Mouse (Mus musculus) liver, adult 2 months (tissue): Measurements from ENCODE around the gene Ltbp2. TPM values are rescaled to one million over a fixed set of nuclear protein-coding genes. Genes with fewer than 3 reads are reported as not detected.

ENCODE experiments used
- DNase-seq: peaks from one replicate; pipeline ENCODE4 v3.0.0-alpha.2; 2011; ENCODE audit warnings: low read depth, low spot score; ENCODE audit errors: extremely low read depth
- H3K27ac ChIP-seq: fragments of 200-500 bp; replicated peaks from 2 replicates; pipeline ENCODE4 v1.5.1; 2012; ENCODE audit warnings: low read depth, mild to moderate bottlenecking, control low read depth, inconsistent platforms, low read length; ENCODE audit not compliant: insufficient read depth
- H3K27me3 ChIP-seq: fragments of 200-500 bp; 2 replicates; pipeline ENCODE4 v1.6.1; 2012; ENCODE audit warnings: mild to moderate bottlenecking, moderate library complexity, low read length, inconsistent platforms; ENCODE audit not compliant: control insufficient read depth, insufficient read depth
- H3K36me3 ChIP-seq: fragments of 200-500 bp; 2 replicates; pipeline ENCODE4 v1.6.1; 2012; ENCODE audit warnings: low read length, inconsistent platforms; ENCODE audit not compliant: control insufficient read depth, insufficient read depth
- H3K4me1 ChIP-seq: fragments of 200-500 bp; 2 replicates; pipeline ENCODE4 v1.6.1; 2011; ENCODE audit warnings: low read length; ENCODE audit not compliant: control insufficient read depth, insufficient read depth
- H3K4me3 ChIP-seq: fragments of 200-500 bp; 2 replicates; pipeline ENCODE4 v1.5.1; 2011; ENCODE audit warnings: low read depth, mild to moderate bottlenecking, control low read depth, low read length, moderate library complexity; ENCODE audit not compliant: insufficient read depth
- H3K79me2 ChIP-seq: fragments of 200-500 bp; 2 replicates; pipeline ENCODE4 v1.6.1; 2012; ENCODE audit warnings: inconsistent platforms, mild to moderate bottlenecking, low read length, moderate library complexity; ENCODE audit not compliant: control insufficient read depth, insufficient read depth
- H3K9ac ChIP-seq: fragments of 200-500 bp; 2 replicates; pipeline ENCODE4 v1.6.1; 2012; ENCODE audit warnings: low read depth, mild to moderate bottlenecking, control low read depth, inconsistent platforms, low read length
- CTCF ChIP-seq: fragments of 200-500 bp; IDR thresholded peaks from 2 replicates; pipeline ENCODE4 v1.5.1; 2011; ENCODE audit warnings: low read depth, low read length, control low read depth
- POLR2A ChIP-seq: fragments of 200-500 bp; IDR thresholded peaks from 2 replicates; pipeline ENCODE4 v1.6.1; 2011; ENCODE audit warnings: low read length, control low read depth; ENCODE audit not compliant: insufficient read depth; ENCODE audit errors: extremely low read depth
- WGBS: fragments of 180-500 bp; shearing (Covaris S2); methylation state at CpG from one replicate; pipeline ENCODE4 v1.1.7; 2018; 5-methylcytosine and 5-hydroxymethylcytosine counted together
- polyA plus RNA-seq: library from polyadenylated mRNA; depleted of rRNA; stranded (reverse); fragments of >200 nt; gene quantifications from 2 replicates; pipeline ENCODE4 v1.2.3, GENCODE M21; 2012
- total RNA-seq: library from RNA; depleted of rRNA; stranded (reverse); fragments of >200 nt; gene quantifications from 2 replicates; pipeline ENCODE4 v1.2.3, GENCODE M21; 2014

Gene Ltbp2
- total and polyA plus RNA-seq, 2 experiments = 0.65 to 1.7 TPM

DNA sequence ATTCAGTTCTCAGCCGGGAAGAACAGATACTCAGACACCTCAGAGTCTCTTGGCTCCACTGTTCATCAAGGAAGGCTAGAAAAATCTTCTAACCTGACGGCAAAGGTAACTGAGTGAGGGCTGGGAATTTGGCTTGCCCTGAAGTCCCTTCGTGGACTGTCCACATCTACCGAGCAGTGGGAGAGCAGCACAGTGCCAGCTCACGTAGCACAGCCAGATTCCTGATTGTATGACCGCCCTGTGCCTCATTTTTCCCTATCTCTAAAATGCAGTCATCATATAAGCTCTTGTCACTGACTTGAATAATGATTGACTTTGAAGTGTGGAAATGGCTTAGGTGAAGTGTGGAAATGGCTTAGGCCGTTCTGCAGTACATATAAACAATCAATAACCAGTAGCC lies 28.1 kb upstream of the Ltbp2 start:
- no peak for DNase-seq
- Histone ChIP-seq H3K4me3 (no peak overlapping the region), H3K36me3 (no peaks in the 10 kb centered on the region), H3K79me2 (no peaks in the 10 kb centered on the region), H3K9ac (no peak overlapping the region), H3K27ac (no peak overlapping the region), H3K27me3 (no peaks in the 10 kb centered on the region), H3K4me1 (no peaks in the 10 kb centered on the region)
- no peak for TF ChIP-seq CTCF
- TF ChIP-seq POLR2A = no peak
- WGBS = 73% methylated on average over 7 of the region's 7 CpGs

DNA sequence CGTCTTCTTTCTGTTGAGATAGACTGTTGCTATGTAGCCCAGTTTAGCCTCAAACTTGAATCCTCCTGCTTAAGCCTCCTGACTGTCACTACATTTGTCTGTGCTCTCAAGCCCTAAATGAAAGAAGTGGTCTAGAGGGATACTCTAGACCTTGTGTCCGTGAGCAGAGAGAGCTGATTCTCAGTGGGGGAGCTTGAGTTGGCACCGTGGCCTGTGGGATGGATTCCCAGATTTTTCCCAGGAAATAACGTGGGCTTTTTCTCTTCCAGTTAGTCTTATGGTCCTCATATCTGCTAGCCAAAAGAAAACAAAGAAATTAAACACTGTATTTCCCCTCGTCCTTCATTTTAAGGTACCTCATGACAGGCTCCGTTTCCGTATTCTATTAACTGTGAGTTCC lies 24.0 kb upstream of the Ltbp2 start:
- DNase-seq = no peak
- Histone ChIP-seq H3K27me3 (no peaks in the 10 kb centered on the region), H3K9ac (no peak overlapping the region), H3K27ac (no peak overlapping the region), H3K79me2 (no peaks in the 10 kb centered on the region), H3K4me1 (no peaks in the 10 kb centered on the region), H3K36me3 (no peaks in the 10 kb centered on the region), H3K4me3 (no peak overlapping the region)
- TF ChIP-seq POLR2A = no peak
- no peak for TF ChIP-seq CTCF
- WGBS = 75% methylated on average over 7 of the region's 7 CpGs

DNA sequence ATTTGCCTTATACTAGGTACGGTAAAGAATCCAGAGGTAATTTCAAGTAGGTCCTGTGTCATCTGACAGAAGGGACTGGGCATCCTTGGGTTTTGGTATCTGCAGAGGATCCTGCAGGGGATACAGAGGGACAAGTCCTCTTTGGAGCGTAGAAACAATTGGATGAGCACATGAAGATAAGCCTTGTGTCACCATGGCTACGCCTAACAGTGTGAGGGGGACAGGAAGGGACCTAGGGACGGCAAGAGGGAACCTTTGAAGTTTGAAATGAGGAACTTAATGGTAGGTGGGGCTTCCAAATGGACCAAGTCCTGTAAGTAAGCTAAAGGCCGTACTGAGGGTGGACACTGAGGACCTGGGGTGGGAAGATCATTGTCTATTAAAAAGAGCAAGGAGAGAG lies 21.0 kb upstream of the Ltbp2 start:
- no peak for TF ChIP-seq CTCF
- no peak for TF ChIP-seq POLR2A
- Histone ChIP-seq H3K79me2 (no peaks in the 10 kb centered on the region), H3K4me3 (no peak overlapping the region), H3K27ac (no peak overlapping the region), H3K4me1 (no peaks in the 10 kb centered on the region), H3K9ac (no peak overlapping the region), H3K36me3 (no peaks in the 10 kb centered on the region), H3K27me3 (no peaks in the 10 kb centered on the region)
- DNase-seq = no peak
- WGBS = 69% methylated on average over 5 of the region's 5 CpGs

DNA sequence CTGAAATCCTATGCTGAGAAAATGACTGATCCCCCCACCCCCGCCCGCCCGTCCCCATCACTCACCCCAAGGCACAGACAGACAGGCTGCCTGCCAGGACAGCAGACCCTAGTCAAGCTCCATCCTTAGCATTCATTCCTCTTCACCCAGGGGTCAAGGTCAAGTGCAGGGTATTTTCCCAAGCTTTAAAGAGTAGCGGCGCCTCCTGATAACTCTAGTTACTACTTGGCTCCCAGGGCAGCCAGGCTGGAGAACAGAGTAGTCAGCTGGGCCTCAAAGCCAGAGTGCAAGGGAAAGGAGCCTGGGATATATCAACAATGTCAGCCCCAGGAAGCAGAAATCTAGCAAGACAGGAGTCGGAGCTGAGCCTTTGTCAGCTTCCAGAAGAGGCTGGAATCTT lies 19.9 kb upstream of the Ltbp2 start:
- Histone ChIP-seq H3K4me1 (no peaks in the 10 kb centered on the region), H3K9ac (no peak overlapping the region), H3K27me3 (no peaks in the 10 kb centered on the region), H3K79me2 (no peaks in the 10 kb centered on the region), H3K36me3 (no peaks in the 10 kb centered on the region), H3K4me3 (no peak overlapping the region), H3K27ac (no peak overlapping the region)
- WGBS = 81% methylated on average over 6 of the region's 6 CpGs
- TF ChIP-seq CTCF = no peak
- TF ChIP-seq POLR2A = no peak
- no peak for DNase-seq

DNA sequence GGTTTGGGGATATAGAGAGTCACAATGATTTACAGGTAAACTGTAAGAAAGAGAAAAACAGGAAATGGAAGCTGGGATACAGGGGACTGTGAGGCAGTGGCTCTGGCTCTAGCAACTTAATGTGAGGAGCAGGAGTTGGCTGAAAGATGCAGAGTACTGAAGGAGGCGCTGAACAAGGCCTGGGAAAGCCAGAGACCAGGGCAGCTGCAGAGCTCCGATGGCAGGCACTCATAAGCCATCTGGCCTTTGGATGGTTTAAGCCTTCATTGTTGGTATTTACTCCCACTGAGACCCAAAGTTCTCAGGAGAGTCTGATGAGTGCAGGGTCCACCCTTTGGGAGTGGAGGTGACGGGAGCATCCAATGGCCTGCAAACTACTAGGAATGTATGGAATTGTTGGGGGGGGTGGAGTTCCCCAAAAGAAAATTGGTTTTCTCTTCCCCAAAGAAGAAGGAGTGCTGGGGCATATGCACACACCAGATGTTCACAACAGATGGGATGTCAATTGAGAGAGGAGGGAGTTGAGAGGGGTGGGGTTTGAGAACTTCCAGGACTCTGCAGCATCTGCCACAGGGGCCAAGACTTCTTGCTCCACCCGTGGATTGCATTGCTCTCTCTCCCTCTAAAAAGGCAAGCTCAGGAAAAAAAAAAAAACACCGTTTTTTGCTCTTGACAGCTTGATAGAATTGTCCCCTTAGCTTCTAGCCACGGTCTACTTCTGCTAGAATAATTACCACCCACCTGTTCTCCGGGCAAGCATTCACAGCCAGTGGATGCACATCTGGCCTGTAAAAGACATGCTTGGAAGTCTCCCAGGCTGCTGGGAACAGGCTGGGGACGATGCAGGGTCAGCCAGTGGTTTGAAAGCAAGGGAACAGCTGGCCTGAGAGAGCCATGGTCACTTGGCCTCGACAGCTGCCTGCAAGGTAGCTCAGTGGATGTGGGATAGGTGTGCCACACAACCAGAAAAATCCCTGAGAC lies 17.6 kb upstream of the Ltbp2 start:
- no peaks in the 10 kb centered on the region for H3K36me3 ChIP-seq
- H3K27me3 ChIP-seq = no peaks in the 10 kb centered on the region
- no peaks in the 10 kb centered on the region for H3K4me1 ChIP-seq
- no peak for TF ChIP-seq CTCF
- TF ChIP-seq POLR2A = no peak
- no peak for DNase-seq
- H3K4me3 ChIP-seq = no peak overlapping the region
- WGBS = 66% methylated on average over 9 of the region's 9 CpGs
- H3K9ac ChIP-seq = no peak overlapping the region
- H3K27ac ChIP-seq = no peak overlapping the region
- no peaks in the 10 kb centered on the region for H3K79me2 ChIP-seq

DNA sequence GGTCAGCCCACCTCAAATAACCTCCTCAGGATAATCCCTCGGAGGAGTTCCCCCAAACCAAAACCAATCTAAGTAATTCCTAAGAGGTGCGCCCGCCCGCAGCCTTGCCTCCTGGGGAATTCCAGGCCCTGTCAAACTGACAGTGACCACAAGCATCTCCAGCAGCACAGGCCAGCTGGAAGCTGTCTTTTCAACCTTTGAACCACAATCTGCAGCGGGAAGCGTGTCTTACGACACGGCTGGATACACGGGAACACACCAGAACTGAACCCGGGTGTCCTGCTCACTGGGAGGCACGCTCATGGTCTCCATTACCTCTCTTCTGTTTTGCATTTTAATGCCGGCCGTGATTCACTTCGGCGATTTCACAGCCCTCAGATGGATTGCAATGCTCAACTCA lies 14.0 kb upstream of the Ltbp2 start:
- TF ChIP-seq POLR2A = no peak
- TF ChIP-seq CTCF = no peak
- no peaks in the 10 kb centered on the region for H3K4me1 ChIP-seq
- H3K36me3 ChIP-seq = no peaks in the 10 kb centered on the region
- no peaks in the 10 kb centered on the region for H3K27me3 ChIP-seq
- DNase-seq = peak; percentile 33
- no peaks in the 10 kb centered on the region for H3K79me2 ChIP-seq
- WGBS = 68% methylated on average over 15 of the region's 15 CpGs
- H3K9ac ChIP-seq = no peak overlapping the region
- H3K27ac ChIP-seq = no peak overlapping the region
- H3K4me3 ChIP-seq = no peak overlapping the region
